ENCODE assay signal across 17 mouse cellular contexts in genomic region chr17:63930634-63931033, GRCm38 (mm10).
DNase-seq lines count a peak whose midpoint lies in the region; ATAC-seq and TF ChIP-seq lines count a peak whose summit lies in the region.
"Had no signal": no experiment of that assay in that cellular context is flagged by ENCODE, and none has a peak within 500 bp of the region (broad histone marks: within the 10 kb centered on the region; RNA-seq: fewer than 3 reads in every experiment).

No protein-coding gene starts in this region.

- H3K9me3 ChIP-seq in heart, embryonic 12.5 days (replicated peaks), result no peaks in the 10 kb centered on the region
- no peaks in the 10 kb centered on the region for H3K9me3 ChIP-seq in kidney, embryonic 16.5 days (ENCODE audit: low read length)
- H3K9me3 ChIP-seq in stomach, embryonic 15.5 days, result no peaks in the 10 kb centered on the region
- H3K9me3 ChIP-seq in stomach, postnatal 0 days (ENCODE audit: control insufficient read depth, low read length), result no peaks in the 10 kb centered on the region
- no peaks in the 10 kb centered on the region for H3K9me3 ChIP-seq in stomach, embryonic 16.5 days (replicated peaks; ENCODE audit: control insufficient read depth, low read length)
- H3K9me3 ChIP-seq: embryonic facial prominence, embryonic 10.5 days; midbrain, embryonic 12.5 days had no signal

- H3K4me3 ChIP-seq in heart, embryonic 12.5 days, result no peak overlapping the region
- H3K4me3 ChIP-seq in kidney, embryonic 16.5 days (ENCODE audit: low read length), result no peak overlapping the region
- no peak overlapping the region for H3K4me3 ChIP-seq in stomach, embryonic 15.5 days (replicated peaks)
- no peak overlapping the region for H3K4me3 ChIP-seq in stomach, postnatal 0 days (ENCODE audit: low read depth, low read length)
- H3K4me3 ChIP-seq in stomach, embryonic 16.5 days (replicated peaks; ENCODE audit: low read length), result no peak overlapping the region
- H3K4me3 ChIP-seq: embryonic facial prominence, embryonic 10.5 days; gastrocnemius, adult 2 months; midbrain, embryonic 12.5 days had no signal

- no peak overlapping the region for H3K9ac ChIP-seq in heart, embryonic 12.5 days
- H3K9ac ChIP-seq in kidney, embryonic 16.5 days (replicated peaks; ENCODE audit: low read length), result no peak overlapping the region
- H3K9ac ChIP-seq in stomach, embryonic 15.5 days, result no peak overlapping the region
- no peak overlapping the region for H3K9ac ChIP-seq in stomach, postnatal 0 days (ENCODE audit: low read length)
- H3K9ac ChIP-seq in stomach, embryonic 16.5 days (ENCODE audit: low read length), result no peak overlapping the region
- H3K9ac ChIP-seq: midbrain, embryonic 12.5 days had no signal

- no peak overlapping the region for H3K4me2 ChIP-seq in heart, embryonic 12.5 days
- H3K4me2 ChIP-seq in kidney, embryonic 16.5 days (replicated peaks; ENCODE audit: low read depth, low read length), result no peak overlapping the region
- H3K4me2 ChIP-seq in stomach, embryonic 15.5 days, result no peak overlapping the region
- H3K4me2 ChIP-seq in stomach, postnatal 0 days (replicated peaks; ENCODE audit: low read depth), result no peak overlapping the region
- H3K4me2 ChIP-seq in stomach, embryonic 16.5 days (ENCODE audit: low read depth, low read length), result no peak overlapping the region
- H3K4me2 ChIP-seq: midbrain, embryonic 12.5 days had no signal

- peaks cover 12% of the 10 kb centered on the region for H3K36me3 ChIP-seq in heart, embryonic 12.5 days
- H3K36me3 ChIP-seq in kidney, embryonic 16.5 days (ENCODE audit: insufficient read depth, low read length), result peaks cover 7% of the 10 kb centered on the region; the same call in 1 of the 2 replicates
- H3K36me3 ChIP-seq in stomach, embryonic 15.5 days, result 0 out of 2 replicates have a peak, but pooled peaks cover 4% of the 10 kb centered on the region
- peaks cover 1% of the 10 kb centered on the region for H3K36me3 ChIP-seq in stomach, postnatal 0 days (ENCODE audit: control insufficient read depth, insufficient read depth, low read length)
- H3K36me3 ChIP-seq in stomach, embryonic 16.5 days (ENCODE audit: control insufficient read depth, insufficient read depth, low read length), result no peaks in the 10 kb centered on the region

- no peaks in the 10 kb centered on the region for H3K27me3 ChIP-seq in heart, embryonic 12.5 days (replicated peaks)
- H3K27me3 ChIP-seq in kidney, embryonic 16.5 days (ENCODE audit: insufficient read depth, low read length), result no peaks in the 10 kb centered on the region
- H3K27me3 ChIP-seq in stomach, embryonic 15.5 days (replicated peaks), result no peaks in the 10 kb centered on the region
- no peaks in the 10 kb centered on the region for H3K27me3 ChIP-seq in stomach, postnatal 0 days (ENCODE audit: control insufficient read depth, insufficient read depth, low read length)
- H3K27me3 ChIP-seq in stomach, embryonic 16.5 days (ENCODE audit: control insufficient read depth, insufficient read depth, low read length), result no peaks in the 10 kb centered on the region
- H3K27me3 ChIP-seq: midbrain, embryonic 12.5 days had no signal

- H3K4me1 ChIP-seq in heart, embryonic 12.5 days (replicated peaks), result peaks cover 2% of the 10 kb centered on the region
- 0 out of 2 replicates have a peak, but pooled peaks cover 8% of the 10 kb centered on the region for H3K4me1 ChIP-seq in kidney, embryonic 16.5 days (ENCODE audit: insufficient read depth, low read length)
- no peaks in the 10 kb centered on the region for H3K4me1 ChIP-seq in stomach, embryonic 15.5 days
- H3K4me1 ChIP-seq in stomach, postnatal 0 days (replicated peaks; ENCODE audit: control insufficient read depth, insufficient read depth), result no peaks in the 10 kb centered on the region
- no peaks in the 10 kb centered on the region for H3K4me1 ChIP-seq in stomach, embryonic 16.5 days (ENCODE audit: control insufficient read depth, insufficient read depth, low read length)

- ATAC-seq in heart, embryonic 12.5 days (ENCODE audit: insufficient number of reproducible peaks, low FRiP score), result no peak
- peak; percentile 91 for ATAC-seq in kidney, embryonic 16.5 days (ENCODE audit: low FRiP score, low TSS enrichment)
- 0 out of 2 replicates have a peak, but pooled peaks have one; percentile 10 for ATAC-seq in stomach, embryonic 15.5 days (ENCODE audit: insufficient read depth, low FRiP score, low read depth)
- ATAC-seq in stomach, postnatal 0 days (ENCODE audit: low FRiP score, low TSS enrichment), result no peak; the same call in 1 of the 2 replicates
- peak; percentile 17; the same call in 1 of the 2 replicates for ATAC-seq in stomach, embryonic 16.5 days (ENCODE audit: insufficient read depth, low FRiP score)
- ATAC-seq: lung, postnatal 0 days had no signal

- WGBS in heart, embryonic 12.5 days, result 63% methylated on average over 4 of the region's 4 CpGs
- WGBS in kidney, embryonic 16.5 days, result 45% methylated on average over 4 of the region's 4 CpGs
- 59% methylated on average over 4 of the region's 4 CpGs for WGBS in stomach, embryonic 15.5 days
- WGBS in stomach, postnatal 0 days, result 55% methylated on average over 4 of the region's 4 CpGs
- WGBS in stomach, embryonic 16.5 days, result 68% methylated on average over 4 of the region's 4 CpGs

- DNase-seq in heart, adult 8-10 months (ENCODE audit: low spot score), result peak; percentile 16
- no peak for DNase-seq in kidney, postnatal 10 days
- DNase-seq in stomach, postnatal 0 days (ENCODE audit: low spot score), result no peak
- no peak for DNase-seq in spleen, adult 18-20 months
- DNase-seq: adrenal gland, adult 8-10 months; cerebellum, adult 8-10 months; gastrocnemius, adult 2 months; left cerebral cortex, postnatal 4 days; right cerebral cortex, adult 18-20 months; thymus, adult 2 months had no signal

- no peak for TF ChIP-seq CTCF in stomach, postnatal 0 days (IDR thresholded peaks at IDR 0.05; ENCODE audit: low read depth)

- no peak overlapping the region for H3K27ac ChIP-seq in heart, embryonic 12.5 days (ENCODE audit: poor library complexity, severe bottlenecking)
- H3K27ac ChIP-seq in kidney, embryonic 16.5 days (ENCODE audit: low read length), result no peak overlapping the region
- H3K27ac ChIP-seq in stomach, embryonic 15.5 days, result no peak overlapping the region
- H3K27ac ChIP-seq in stomach, postnatal 0 days (replicated peaks), result no peak overlapping the region
- no peak overlapping the region for H3K27ac ChIP-seq in stomach, embryonic 16.5 days (ENCODE audit: low read length)
- H3K27ac ChIP-seq: embryonic facial prominence, embryonic 10.5 days; gastrocnemius, adult 2 months; midbrain, embryonic 12.5 days had no signal

- no peak for TF ChIP-seq EP300 in stomach, postnatal 0 days (optimal IDR thresholded peaks at IDR 0.05)

Comparison
In these comparisons a context has a peak if more than half of its experiments do, and no peak if none do; other contexts are left out.
1. ATAC-seq: peak in kidney, embryonic 16.5 days (single experiment), stomach, embryonic 15.5 days (single experiment) and stomach, embryonic 16.5 days (single experiment); none in heart, embryonic 12.5 days (single experiment) and stomach, postnatal 0 days (single experiment).